Mouse (Mus musculus) forelimb bud, embryonic 11.5 days (tissue): ENCODE measurements around the gene Vps4b.

Source experiments
- DNase-seq: peaks from one replicate; pipeline ENCODE4 v3.0.0-alpha.2; 2012; ENCODE audit warnings: low read depth, low spot score

Vps4b gene

GRCm38 (mm10) chr1:106796542-106796924 lies at the start of gene Vps4b:
Vps4b (minus strand) TSS chr1:106796728.
- peak; percentile 96 for DNase-seq

GRCm38 (mm10) chr1:106828784-106829183 lies 32.3 kb upstream of the Vps4b start:
- DNase-seq = no peak

- DNase-seq = no peak
Measured at GRCm38 (mm10) chr1:106822297-106822696, 25.8 kb upstream of the Vps4b start.

- DNase-seq = peak; percentile 20
Measured at GRCm38 (mm10) chr1:106818323-106818722, 21.8 kb upstream of the Vps4b start.

GRCm38 (mm10) chr1:106816766-106817165 lies 20.2 kb upstream of the Vps4b start:
- DNase-seq = no peak

- no peak for DNase-seq
Measured at GRCm38 (mm10) chr1:106815265-106815664, 18.7 kb upstream of the Vps4b start.

GRCm38 (mm10) chr1:106814864-106815263 lies 18.3 kb upstream of the Vps4b start:
- no peak for DNase-seq

GRCm38 (mm10) chr1:106799931-106800330 lies 3.4 kb upstream of the Vps4b start:
- no peak for DNase-seq

- DNase-seq = no peak
Measured at GRCm38 (mm10) chr1:106799406-106799805, 2.9 kb upstream of the Vps4b start.

GRCm38 (mm10) chr1:106796987-106797779 lies 655 bp upstream of the Vps4b start:
- DNase-seq = no peak

- DNase-seq = peak; percentile 9
Measured at GRCm38 (mm10) chr1:106795634-106796541, 640 bp downstream of the Vps4b start.

GRCm38 (mm10) chr1:106774896-106775295 lies 21.6 kb downstream of the Vps4b start:
- no peak for DNase-seq

GRCm38 (mm10) chr1:106774092-106774491 lies 22.4 kb downstream of the Vps4b start:
- no peak for DNase-seq

- DNase-seq = no peak
Measured at GRCm38 (mm10) chr1:106768773-106769172, 27.8 kb downstream of the Vps4b start.

GRCm38 (mm10) chr1:106765771-106766170 lies 30.8 kb downstream of the Vps4b start:
- no peak for DNase-seq

- DNase-seq = no peak
Measured at GRCm38 (mm10) chr1:106764846-106765245, 31.7 kb downstream of the Vps4b start.

GRCm38 (mm10) chr1:106764281-106764680 lies 32.2 kb downstream of the Vps4b start:
- DNase-seq = no peak

GRCm38 (mm10) chr1:106760750-106761149 lies 35.8 kb downstream of the Vps4b start:
- no peak for DNase-seq

GRCm38 (mm10) chr1:106759572-106760435 lies 36.7 kb downstream of the Vps4b start, which contains the start of gene Kdsr:
Kdsr (minus strand) TSS chr1:106759727.
- peak; percentile 94 for DNase-seq

GRCm38 (mm10) chr1:106758734-106759571 lies 37.6 kb downstream of the Vps4b start:
- DNase-seq = peak; percentile 20

GRCm38 (mm10) chr1:106756633-106757032 lies 39.9 kb downstream of the Vps4b start:
- DNase-seq = no peak
